Mouse (Mus musculus) cerebellum, adult 11 months (tissue): ENCODE measurements around the gene Nova2.
A peak's percentile ranks its signal among the peaks of the same experiment; 100 is the strongest.

Source experiments
- DNase-seq: peaks from one replicate; pipeline ENCODE4 v3.0.0; 2022

Nova2 gene

GRCm38 (mm10) chr7:18988780-18989179 lies 63.1 kb downstream of the Nova2 start:
- peak; percentile 25 for DNase-seq

- DNase-seq, result peak; percentile 60
These were observed 64.3 kb downstream of the Nova2 start for GRCm38 (mm10) chr7:18989995-18990394.

DNA sequence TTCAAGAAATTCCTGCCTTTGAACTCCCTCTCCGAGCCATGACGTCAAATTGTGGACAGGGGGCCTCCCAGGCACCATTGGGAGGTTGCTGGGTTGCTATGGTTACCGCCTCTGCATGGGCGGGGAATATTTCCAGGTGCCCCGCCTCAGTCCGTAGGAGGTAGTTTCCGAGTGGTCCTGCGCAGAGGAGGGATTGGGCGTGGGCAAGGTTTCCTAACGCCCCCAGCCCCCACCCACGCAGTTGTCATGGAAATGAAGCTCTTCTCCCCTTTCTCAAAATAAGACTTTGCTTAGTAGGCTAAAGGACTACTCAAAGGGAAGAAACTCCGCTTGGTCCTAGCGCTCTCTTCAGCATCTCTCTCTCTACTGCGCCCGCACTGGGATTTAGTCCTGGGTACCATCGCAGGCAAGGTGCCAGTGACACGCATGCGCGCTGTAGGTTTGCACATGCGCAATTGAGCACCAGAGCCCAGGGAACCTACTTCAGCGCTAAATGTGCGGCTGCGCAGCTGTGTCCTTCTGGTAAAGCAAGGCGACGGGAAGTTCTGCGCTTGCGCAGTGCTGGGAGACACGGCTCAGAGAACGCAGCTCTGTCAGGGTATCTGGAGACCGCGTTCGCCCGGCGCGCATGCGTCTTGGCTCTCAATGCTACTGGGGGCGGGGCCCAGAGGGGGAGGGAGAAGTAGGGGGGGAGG lies 65.1 kb downstream of the Nova2 start, which contains the start of gene Mypop:
TSS of gene Mypop (plus strand) at position 645 of the 695 bp plus-strand sequence.
- DNase-seq, result peak; percentile 100

DNA sequence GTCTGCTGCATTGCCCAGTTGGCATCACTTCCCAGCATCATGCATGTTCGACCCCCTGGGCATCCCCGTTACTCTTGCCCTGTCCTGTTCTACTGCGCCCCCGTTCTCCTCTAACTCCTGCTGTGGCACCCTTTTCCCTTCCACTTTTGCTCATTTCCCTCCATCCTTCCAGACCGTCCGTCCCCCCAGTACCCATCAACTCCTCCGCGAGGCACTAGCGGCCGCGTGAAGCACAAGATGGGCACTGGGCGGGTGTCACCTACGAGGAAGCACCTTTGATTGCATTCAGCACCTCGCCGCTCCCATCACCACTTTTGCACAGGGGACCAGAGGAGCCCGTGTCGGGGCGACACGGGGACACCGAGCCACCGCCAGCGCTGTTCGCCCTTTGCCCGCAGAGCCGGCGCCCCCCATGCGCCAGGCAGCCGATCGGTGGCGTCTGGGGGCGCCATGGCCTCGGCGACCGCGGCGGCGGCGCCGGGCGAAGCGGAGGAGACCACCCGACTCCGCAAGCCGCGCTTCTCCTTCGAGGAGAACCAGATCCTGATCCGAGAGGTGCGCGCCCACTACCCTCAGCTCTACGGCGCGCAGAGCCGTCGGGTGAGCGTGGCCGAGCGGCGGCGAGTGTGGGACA lies 66.1 kb downstream of the Nova2 start:
- peak; percentile 64 for DNase-seq

DNA sequence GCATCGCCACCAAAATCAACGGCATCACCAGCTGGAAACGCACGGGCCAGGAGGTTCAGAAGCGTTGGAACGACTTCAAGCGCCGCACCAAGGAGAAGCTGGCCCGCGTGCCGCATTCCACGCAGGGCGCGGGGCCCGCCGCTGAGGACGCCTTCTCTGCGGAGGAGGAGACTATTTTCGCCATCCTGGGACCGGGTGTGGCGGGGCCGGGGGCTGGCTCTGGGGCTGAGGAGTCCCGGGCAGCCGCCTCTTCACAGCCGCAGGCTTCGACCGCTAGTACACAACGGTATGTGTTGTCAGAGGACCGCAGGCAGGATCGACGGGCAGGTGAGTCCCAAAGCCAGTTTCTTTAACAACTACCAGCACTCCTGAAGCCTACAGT lies 66.6 kb downstream of the Nova2 start:
- DNase-seq, result peak; percentile 55

DNA sequence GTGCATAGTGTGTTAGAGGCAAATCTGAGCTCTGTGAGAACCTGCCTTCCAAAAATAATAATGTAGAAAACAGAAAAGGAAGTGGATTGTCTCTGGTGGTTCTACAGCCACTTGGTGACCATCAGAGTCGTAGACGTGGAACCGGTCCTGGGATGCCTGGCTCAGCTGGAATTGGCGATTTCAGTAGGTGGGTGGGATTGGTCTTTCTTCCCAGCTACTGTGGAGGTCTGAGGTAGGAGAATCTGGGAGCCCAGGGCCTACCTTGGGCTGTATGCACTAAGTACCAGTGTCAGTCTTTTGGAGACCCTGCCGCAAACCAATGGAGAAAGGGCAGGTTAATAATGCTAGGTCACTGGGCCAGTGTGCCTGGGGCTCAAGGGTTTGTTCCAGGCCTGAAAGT lies 67.3 kb downstream of the Nova2 start:
- DNase-seq, result no peak

GRCm38 (mm10) chr7:18998835-18999234 lies 73.1 kb downstream of the Nova2 start:
- DNase-seq, result peak; percentile 10

DNA sequence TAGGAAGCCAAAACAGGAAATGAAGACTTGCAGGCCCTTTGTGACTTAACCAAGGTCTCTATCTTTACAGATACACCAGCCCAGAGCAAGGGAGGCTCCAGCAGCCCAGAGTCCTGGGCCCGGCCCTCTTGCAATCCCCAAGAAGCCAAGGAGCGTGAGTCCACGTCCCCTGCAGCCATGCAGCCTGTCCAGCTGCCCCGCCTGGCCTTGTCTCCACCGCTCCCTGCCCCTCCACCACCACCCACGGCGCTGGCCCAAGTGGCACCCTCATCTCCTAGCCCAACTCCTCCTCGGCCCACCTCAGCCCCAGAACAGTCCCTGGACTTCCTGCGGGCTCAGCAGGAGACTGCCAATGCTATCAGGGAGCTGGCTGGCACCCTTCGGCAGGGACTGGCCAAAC lies 74.7 kb downstream of the Nova2 start:
- DNase-seq, result peak; percentile 41

DNA sequence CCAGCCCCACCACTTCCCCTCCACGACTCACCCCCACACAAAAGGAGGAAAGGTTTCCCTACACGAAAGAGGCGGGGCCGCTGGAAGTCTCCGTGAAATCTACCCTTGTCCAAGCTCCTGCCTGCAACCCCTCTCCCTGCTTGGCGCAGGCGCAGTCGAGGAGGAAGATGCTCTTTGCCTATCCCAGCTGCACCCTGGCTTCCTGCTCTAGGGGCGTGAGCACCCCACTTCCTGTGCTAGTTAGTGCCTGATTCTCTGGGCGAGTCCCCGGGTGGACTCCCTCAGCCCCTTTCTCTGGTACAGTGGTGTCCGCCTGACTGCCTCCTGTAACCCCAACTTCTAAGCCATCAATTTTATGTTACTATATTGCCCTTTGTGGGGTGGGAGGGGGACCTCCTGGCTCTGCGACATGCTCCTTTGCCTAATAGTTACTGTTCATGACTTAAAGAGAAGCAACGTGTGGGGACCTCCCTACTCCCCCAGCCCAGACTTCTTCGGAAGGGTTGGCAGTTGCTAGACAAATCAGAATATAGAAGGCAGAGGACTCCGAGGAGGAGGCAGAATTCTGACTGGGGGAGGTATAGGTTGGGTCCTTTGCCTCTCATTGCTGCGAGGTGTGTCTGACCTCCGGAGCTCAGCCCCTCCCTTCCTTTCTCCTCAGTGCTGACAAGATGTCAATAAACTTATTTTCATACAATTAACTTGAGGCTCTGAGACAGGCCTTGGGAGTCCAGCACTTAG lies 75.5 kb downstream of the Nova2 start:
- DNase-seq, result peak; percentile 37

DNA sequence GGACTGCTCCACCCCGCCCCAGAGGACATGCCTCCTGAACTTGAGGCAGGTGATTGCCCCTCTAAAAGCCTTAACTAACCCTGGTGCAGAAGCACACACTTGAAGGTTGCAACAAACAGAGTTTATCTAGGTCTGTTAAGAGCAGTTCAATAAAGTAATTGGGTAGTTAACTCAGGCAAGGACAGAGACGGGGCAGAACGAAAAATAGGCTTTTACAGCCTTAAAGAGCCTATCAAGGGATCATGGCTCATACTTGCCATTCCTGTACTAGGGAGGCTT lies 76.1 kb downstream of the Nova2 start:
- DNase-seq, result no peak

GRCm38 (mm10) chr7:19002115-19002514 lies 76.4 kb downstream of the Nova2 start:
- DNase-seq, result peak; percentile 12

- peak; percentile 70 for DNase-seq
These were observed 77.3 kb downstream of the Nova2 start for GRCm38 (mm10) chr7:19002848-19003498.

DNA sequence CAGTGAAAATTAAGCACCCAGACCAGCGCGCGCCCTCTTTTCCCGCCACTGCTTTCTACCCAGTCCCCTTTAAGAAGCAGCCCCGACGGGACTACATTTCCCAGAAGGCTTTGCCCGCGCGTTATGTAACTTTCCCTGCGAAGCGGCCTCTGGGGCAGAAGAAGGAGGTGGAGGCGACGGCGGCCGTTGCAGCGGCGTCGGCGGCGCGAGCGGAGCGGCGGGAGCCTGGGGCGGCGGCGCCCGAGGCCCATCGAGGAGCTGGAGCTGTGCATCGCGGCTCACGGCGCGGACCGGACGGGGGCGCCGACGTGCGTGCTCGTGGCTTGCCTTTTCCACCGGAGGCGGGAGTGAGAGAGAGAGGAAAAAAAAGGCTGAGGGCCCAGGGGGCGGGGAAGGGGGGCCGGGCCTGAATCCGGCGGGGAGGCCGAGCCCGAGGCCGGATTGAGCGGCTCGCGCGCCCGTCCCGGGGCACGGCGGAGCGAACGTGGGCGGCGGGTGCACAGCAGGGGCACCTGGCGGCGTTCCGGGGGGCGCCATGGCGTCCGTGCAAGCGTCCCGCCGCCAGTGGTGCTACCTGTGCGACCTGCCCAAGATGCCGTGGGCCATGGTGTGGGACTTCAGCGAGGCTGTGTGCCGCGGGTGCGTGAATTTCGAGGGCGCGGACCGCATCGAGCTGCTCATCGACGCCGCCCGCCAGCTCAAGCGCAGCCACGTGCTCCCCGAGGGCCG lies 78.4 kb downstream of the Nova2 start, which contains the start of gene Irf2bp1:
TSS of gene Irf2bp1 (plus strand) at position 143 of the 729 bp plus-strand sequence.
- peak; percentile 94 for DNase-seq

- no peak for DNase-seq
These were observed 79.0 kb downstream of the Nova2 start for GRCm38 (mm10) chr7:19004631-19005079.

- DNase-seq, result peak; percentile 59
These were observed 79.9 kb downstream of the Nova2 start for GRCm38 (mm10) chr7:19005417-19006121.

DNA sequence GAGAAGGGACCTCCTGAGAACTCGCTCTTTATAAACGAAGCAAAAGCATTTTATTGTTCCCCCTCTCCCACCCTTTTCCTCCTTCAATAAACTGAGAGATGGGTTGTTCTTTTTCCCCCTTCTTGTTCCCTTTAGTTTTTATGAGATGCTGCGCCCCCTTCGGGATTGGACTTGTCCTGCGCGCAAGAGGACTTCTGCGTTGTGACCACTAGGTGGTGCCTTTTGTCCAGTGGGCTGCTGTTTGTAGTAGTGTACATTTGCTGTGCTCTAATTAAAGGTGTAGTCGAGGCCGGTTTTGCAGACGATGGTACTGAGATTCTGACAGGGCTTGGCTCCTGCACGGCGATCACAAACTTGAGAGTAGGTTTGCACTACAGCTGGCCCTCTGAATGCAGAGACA lies 80.8 kb downstream of the Nova2 start:
- DNase-seq, result peak; percentile 78

- DNase-seq, result peak; percentile 44
These were observed 81.6 kb downstream of the Nova2 start for GRCm38 (mm10) chr7:19007026-19007977.

DNA sequence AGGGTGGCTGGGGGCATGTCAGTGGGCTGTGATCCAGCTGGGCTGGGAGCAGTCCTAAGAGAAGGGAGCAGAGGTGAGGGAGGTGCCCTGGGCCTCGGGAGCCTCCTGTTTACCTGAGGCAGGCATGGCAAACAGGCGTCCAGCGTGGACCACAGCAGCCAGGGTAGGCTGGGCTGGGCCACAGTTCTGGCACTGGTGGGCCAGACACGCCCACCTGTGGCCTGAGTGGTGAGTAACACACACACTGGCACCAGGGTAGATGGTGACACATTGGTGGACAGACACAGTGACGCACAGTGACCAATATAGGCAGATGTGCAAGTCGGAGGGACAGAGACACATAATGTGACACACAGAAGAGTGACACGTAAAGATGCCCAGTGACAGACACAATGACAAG lies 84.9 kb downstream of the Nova2 start:
- DNase-seq, result no peak

- no peak for DNase-seq
These were observed 86.4 kb downstream of the Nova2 start for GRCm38 (mm10) chr7:19012025-19012621.

DNA sequence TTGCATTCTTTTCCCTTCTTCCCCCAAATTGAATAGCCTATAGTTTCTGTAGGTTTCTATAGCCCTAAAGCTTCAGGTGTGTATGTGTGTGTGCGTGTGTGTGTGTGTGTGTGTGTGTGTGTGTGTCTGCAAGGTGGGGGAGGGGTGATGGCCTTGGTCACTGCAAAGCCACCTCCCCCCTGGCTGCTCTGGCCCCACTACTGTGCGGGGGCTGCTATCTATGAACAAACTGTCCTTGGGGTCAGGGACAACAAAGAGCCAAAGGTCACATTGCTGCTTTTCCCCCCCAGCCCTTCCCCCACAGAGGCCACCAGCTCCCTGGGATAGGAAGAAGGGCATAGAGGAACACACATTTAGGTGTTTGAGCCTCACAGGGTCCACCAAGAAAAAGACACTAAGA lies 87.2 kb downstream of the Nova2 start:
- DNase-seq, result no peak
